Mouse (Mus musculus): ENCODE results near the gene Zfp950. TPM values are rescaled to one million over a fixed set of nuclear protein-coding genes. Genes with fewer than 3 reads are reported as not detected.

Zfp950 gene
- polyA plus RNA-seq, 1 experiment = 38.3 TPM

GRCm38 (mm10) chr19:61097764-61098163, 42.9 kb downstream of the Zfp950 start:
- no peak overlapping the region for H3K4me3 ChIP-seq (ENCODE audit: insufficient read depth, low read length)
- H3K4me1 ChIP-seq (ENCODE audit: control insufficient read depth, insufficient read depth, low read length) = no peaks in the 10 kb centered on the region
- no peak for TF ChIP-seq POLR2A (IDR thresholded peaks at IDR 0.05; ENCODE audit: borderline replicate concordance, low read depth, low read length)
- no peak for TF ChIP-seq CTCF (IDR thresholded peaks at IDR 0.05; ENCODE audit: low read depth, low read length)
- H3K27ac ChIP-seq (ENCODE audit: insufficient read depth, low read depth, low read length) = no peak overlapping the region

DNA sequence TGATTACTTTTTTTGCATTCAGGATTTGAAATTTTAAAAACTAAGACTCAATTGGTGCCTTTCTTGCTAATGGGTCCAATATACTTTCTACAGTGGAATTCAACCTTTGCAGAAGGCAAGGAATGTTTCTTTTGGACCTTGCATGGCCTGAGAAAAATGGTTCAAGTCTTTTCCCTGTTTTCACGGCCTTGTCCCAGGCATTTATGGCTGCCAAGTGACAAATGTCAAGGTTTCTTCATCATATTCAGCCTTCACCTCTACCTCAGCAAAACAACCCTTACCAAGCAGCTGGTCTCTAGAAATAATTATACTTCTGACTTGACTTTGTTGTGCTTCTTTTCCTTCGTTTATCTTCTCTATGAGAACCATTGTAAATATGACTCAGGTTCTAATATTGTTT, 43.9 kb downstream of the Zfp950 start:
- H3K4me1 ChIP-seq (ENCODE audit: control insufficient read depth, insufficient read depth, low read length) = no peaks in the 10 kb centered on the region
- H3K27ac ChIP-seq (ENCODE audit: insufficient read depth, low read depth, low read length) = no peak overlapping the region
- no peak for TF ChIP-seq POLR2A (IDR thresholded peaks at IDR 0.05; ENCODE audit: borderline replicate concordance, low read depth, low read length)
- TF ChIP-seq CTCF (IDR thresholded peaks at IDR 0.05; ENCODE audit: low read depth, low read length) = no peak
- no peak overlapping the region for H3K4me3 ChIP-seq (ENCODE audit: insufficient read depth, low read length)

- Histone ChIP-seq H3K4me3 (ENCODE audit: insufficient read depth, low read length) (no peak overlapping the region), H3K27ac (ENCODE audit: insufficient read depth, low read depth, low read length) (no peak overlapping the region), H3K4me1 (ENCODE audit: control insufficient read depth, insufficient read depth, low read length) (peaks cover 3% of the 10 kb centered on the region)
- no peak for TF ChIP-seq CTCF (IDR thresholded peaks at IDR 0.05; ENCODE audit: low read depth, low read length)
- TF ChIP-seq POLR2A (IDR thresholded peaks at IDR 0.05; ENCODE audit: borderline replicate concordance, low read depth, low read length) = no peak
These were observed 50.1 kb downstream of the Zfp950 start for GRCm38 (mm10) chr19:61090541-61090940.

- peaks cover 5% of the 10 kb centered on the region for H3K4me1 ChIP-seq (ENCODE audit: control insufficient read depth, insufficient read depth, low read length)
- no peak overlapping the region for H3K27ac ChIP-seq (ENCODE audit: insufficient read depth, low read depth, low read length)
- H3K4me3 ChIP-seq (ENCODE audit: insufficient read depth, low read length) = no peak overlapping the region
- TF ChIP-seq CTCF (IDR thresholded peaks at IDR 0.05; ENCODE audit: low read depth, low read length) (no peak), POLR2A (IDR thresholded peaks at IDR 0.05; ENCODE audit: borderline replicate concordance, low read depth, low read length) (no peak)
These were observed 51.6 kb downstream of the Zfp950 start for GRCm38 (mm10) chr19:61089001-61089400.

GRCm38 (mm10) chr19:61087781-61088180, 52.9 kb downstream of the Zfp950 start:
- no peak overlapping the region for H3K4me3 ChIP-seq (ENCODE audit: insufficient read depth, low read length)
- peaks cover 8% of the 10 kb centered on the region for H3K4me1 ChIP-seq (ENCODE audit: control insufficient read depth, insufficient read depth, low read length)
- no peak overlapping the region for H3K27ac ChIP-seq (ENCODE audit: insufficient read depth, low read depth, low read length)
- TF ChIP-seq POLR2A (IDR thresholded peaks at IDR 0.05; ENCODE audit: borderline replicate concordance, low read depth, low read length) (no peak), CTCF (IDR thresholded peaks at IDR 0.05; ENCODE audit: low read depth, low read length) (no peak)

DNA sequence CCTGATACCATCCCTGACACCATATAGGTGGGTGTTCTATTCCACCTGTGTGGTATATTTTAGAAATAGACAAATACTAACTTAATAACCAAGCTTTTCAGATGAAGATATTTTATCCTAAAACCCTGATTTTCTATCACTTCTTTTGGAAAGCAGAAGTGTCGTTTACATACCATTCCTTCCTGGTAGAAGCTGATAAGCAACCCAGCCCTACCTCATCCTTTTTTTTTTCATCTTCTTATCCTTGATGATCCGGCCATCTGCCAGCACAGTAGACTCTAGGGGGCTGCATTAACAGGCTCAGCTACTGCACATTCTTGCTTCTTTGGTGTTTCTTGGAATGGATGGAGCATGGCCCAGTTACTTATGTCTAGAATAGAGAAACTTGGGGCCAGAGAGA, 55.4 kb downstream of the Zfp950 start:
- Histone ChIP-seq H3K4me3 (ENCODE audit: insufficient read depth, low read length) (no peak overlapping the region), H3K4me1 (ENCODE audit: control insufficient read depth, insufficient read depth, low read length) (peaks cover 12% of the 10 kb centered on the region), H3K27ac (ENCODE audit: insufficient read depth, low read depth, low read length) (no peak overlapping the region)
- TF ChIP-seq POLR2A (IDR thresholded peaks at IDR 0.05; ENCODE audit: borderline replicate concordance, low read depth, low read length) (no peak), CTCF (IDR thresholded peaks at IDR 0.05; ENCODE audit: low read depth, low read length) (no peak)

GRCm38 (mm10) chr19:61084149-61084940, 56.3 kb downstream of the Zfp950 start:
- TF ChIP-seq POLR2A (IDR thresholded peaks at IDR 0.05; ENCODE audit: borderline replicate concordance, low read depth, low read length) (no peak), CTCF (IDR thresholded peaks at IDR 0.05; ENCODE audit: low read depth, low read length) (peak; percentile 82)
- no peak overlapping the region for H3K4me3 ChIP-seq (ENCODE audit: insufficient read depth, low read length)
- H3K4me1 ChIP-seq (ENCODE audit: control insufficient read depth, insufficient read depth, low read length) = peaks cover 14% of the 10 kb centered on the region
- H3K27ac ChIP-seq (ENCODE audit: insufficient read depth, low read depth, low read length) = no peak overlapping the region

GRCm38 (mm10) chr19:61083006-61083405, 57.6 kb downstream of the Zfp950 start:
- Histone ChIP-seq H3K27ac (ENCODE audit: insufficient read depth, low read depth, low read length) (no peak overlapping the region), H3K4me3 (ENCODE audit: insufficient read depth, low read length) (no peak overlapping the region), H3K4me1 (ENCODE audit: control insufficient read depth, insufficient read depth, low read length) (peaks cover 14% of the 10 kb centered on the region)
- TF ChIP-seq POLR2A (IDR thresholded peaks at IDR 0.05; ENCODE audit: borderline replicate concordance, low read depth, low read length) = no peak
- TF ChIP-seq CTCF (IDR thresholded peaks at IDR 0.05; ENCODE audit: low read depth, low read length) = no peak

GRCm38 (mm10) chr19:61080251-61080749, 60.3 kb downstream of the Zfp950 start:
- TF ChIP-seq POLR2A (IDR thresholded peaks at IDR 0.05; ENCODE audit: borderline replicate concordance, low read depth, low read length) (no peak), CTCF (IDR thresholded peaks at IDR 0.05; ENCODE audit: low read depth, low read length) (no peak)
- no peak overlapping the region for H3K4me3 ChIP-seq (ENCODE audit: insufficient read depth, low read length)
- H3K4me1 ChIP-seq (ENCODE audit: control insufficient read depth, insufficient read depth, low read length) = peaks cover 14% of the 10 kb centered on the region
- no peak overlapping the region for H3K27ac ChIP-seq (ENCODE audit: insufficient read depth, low read depth, low read length)

DNA sequence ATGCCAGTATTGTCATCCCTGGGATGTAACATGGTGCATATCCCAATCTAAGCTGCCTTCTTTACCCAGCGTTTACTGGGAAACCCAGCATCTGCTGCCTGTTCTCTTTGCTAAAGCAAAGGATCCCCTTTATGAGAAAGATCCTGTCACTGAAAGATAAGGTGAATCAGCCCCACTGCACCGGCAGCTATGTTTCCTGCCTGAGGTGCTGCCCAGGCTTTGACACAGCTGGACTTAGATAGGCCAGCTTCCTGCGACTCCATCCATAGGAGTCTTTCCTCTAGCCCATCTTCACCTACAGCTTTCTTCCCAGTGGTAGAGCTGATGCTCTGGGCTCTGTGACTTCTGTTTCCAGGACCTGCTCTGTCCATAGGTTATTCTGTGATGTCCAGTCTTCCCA, 62.0 kb downstream of the Zfp950 start:
- no peak for TF ChIP-seq CTCF (IDR thresholded peaks at IDR 0.05; ENCODE audit: low read depth, low read length)
- no peak for TF ChIP-seq POLR2A (IDR thresholded peaks at IDR 0.05; ENCODE audit: borderline replicate concordance, low read depth, low read length)
- Histone ChIP-seq H3K4me3 (ENCODE audit: insufficient read depth, low read length) (no peak overlapping the region), H3K4me1 (ENCODE audit: control insufficient read depth, insufficient read depth, low read length) (peaks cover 9% of the 10 kb centered on the region), H3K27ac (ENCODE audit: insufficient read depth, low read depth, low read length) (no peak overlapping the region)
